Mouse (Mus musculus): ENCODE measurements around the gene Gsx1. TPM values are rescaled to one million over a fixed set of nuclear protein-coding genes. Genes with fewer than 3 reads are reported as not detected.

Gene Gsx1
- not detected for polyA plus RNA-seq (2017; shearing (Covaris generic))

GRCm38 (mm10) chr5:147188571-147188975 is at the start of gene Gsx1:
Gene Gsx1 (plus strand): TSS chr5:147188696.

Other genes with a start within 250 kb of the Gsx1 start
- 59.1 TPM for gene Gtf3a, start 240.0 kb upstream of the Gsx1 start, polyA plus RNA-seq (2017; shearing (Covaris generic))
- 16.4 TPM for gene Mtif3, start 224.9 kb upstream of the Gsx1 start, polyA plus RNA-seq (2017; shearing (Covaris generic))
- gene Lnx2, start 112.1 kb upstream of the Gsx1 start, polyA plus RNA-seq (2017; shearing (Covaris generic)), result 23.1 TPM
- gene Polr1d, start 111.6 kb upstream of the Gsx1 start, polyA plus RNA-seq (2017; shearing (Covaris generic)), result 152 TPM
- not detected for gene Pdx1, start 81.3 kb downstream of the Gsx1 start, polyA plus RNA-seq (2017; shearing (Covaris generic))
- not detected for gene Cdx2, start 118.6 kb downstream of the Gsx1 start, polyA plus RNA-seq (2017; shearing (Covaris generic))
- not detected for gene Urad, start 133.7 kb downstream of the Gsx1 start, polyA plus RNA-seq (2017; shearing (Covaris generic))
- gene Flt3, start 211.8 kb downstream of the Gsx1 start, polyA plus RNA-seq (2017; shearing (Covaris generic)), result 0.12 TPM
- gene Pan3, start 241.5 kb downstream of the Gsx1 start, polyA plus RNA-seq (2017; shearing (Covaris generic)), result 89.0 TPM